In the genomic region with DNA sequence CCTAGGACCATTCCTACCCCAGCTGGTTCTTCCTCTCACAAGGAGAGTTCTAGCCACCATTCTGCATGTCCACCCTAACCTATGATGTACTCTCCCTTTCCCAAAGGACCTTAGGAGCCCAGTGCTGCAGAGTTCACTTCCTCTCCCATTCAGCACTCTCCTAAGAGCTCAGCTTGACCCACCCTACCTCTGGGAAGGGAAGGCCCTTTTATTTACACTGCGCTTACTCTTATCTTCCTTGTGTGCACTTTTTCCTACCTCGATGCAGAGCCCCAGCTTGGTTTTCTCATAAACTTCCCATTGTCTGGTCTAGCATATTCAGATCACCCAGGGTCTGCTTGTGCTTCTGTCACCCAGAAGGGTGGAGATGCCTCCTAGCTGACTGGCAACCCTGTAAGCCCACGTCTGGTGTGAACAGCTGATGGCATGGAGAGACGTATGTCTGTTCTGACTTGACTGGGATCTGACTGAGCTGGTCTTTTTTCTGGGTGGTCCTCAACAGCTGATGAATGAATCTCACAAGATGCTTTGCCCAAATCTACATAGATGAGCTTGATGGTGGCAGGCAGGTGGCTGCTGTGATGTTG, we compare ENCODE assay signal across 20 mouse cellular contexts. TPM values are rescaled to one million over a fixed set of nuclear protein-coding genes. Genes with fewer than 3 reads are reported as not detected.
DNase-seq lines count a peak whose midpoint lies in the region; ATAC-seq and TF ChIP-seq lines count a peak whose summit lies in the region.
"Had no signal": no experiment of that assay in that cellular context is flagged by ENCODE, and none has a peak within 500 bp of the region (broad histone marks: within the 10 kb centered on the region; RNA-seq: fewer than 3 reads in every experiment).

No protein-coding gene starts in this region.

- peak; percentile 80 for ATAC-seq in intestine, embryonic 15.5 days
- ATAC-seq in liver, embryonic 16.5 days (ENCODE audit: low read depth) = peak; percentile 55
- ATAC-seq in hindbrain, embryonic 16.5 days = no peak
- ATAC-seq: forebrain, embryonic 13.5 days had no signal

- H3K4me1 ChIP-seq in bone marrow, adult 2 months (ENCODE audit: control insufficient read depth, insufficient read depth, low read length) = peaks cover 18% of the 10 kb centered on the region
- H3K4me1 ChIP-seq in intestine, embryonic 15.5 days (replicated peaks) = no peaks in the 10 kb centered on the region
- H3K4me1 ChIP-seq in liver, embryonic 16.5 days (ENCODE audit: control insufficient read depth, low read depth, low read length) = peaks cover 46% of the 10 kb centered on the region
- H3K4me1 ChIP-seq in hindbrain, embryonic 16.5 days (ENCODE audit: control insufficient read depth, insufficient read depth, low read depth, low read length) = no peaks in the 10 kb centered on the region
- H3K4me1 ChIP-seq: forebrain, embryonic 13.5 days; hindbrain, embryonic 10.5 days; midbrain, embryonic 10.5 days; neural tube, embryonic 12.5 days had no signal

- TF ChIP-seq POLR2A in bone marrow, adult 2 months (IDR thresholded peaks at IDR 0.05; ENCODE audit: borderline replicate concordance, control insufficient read depth, low read depth, low read length) = no peak

- 49% methylated on average over 4 of the region's 4 CpGs for WGBS in bone marrow, adult 2 months
- 49% methylated on average over 4 of the region's 4 CpGs for WGBS in intestine, embryonic 15.5 days
- 30% methylated on average over 4 of the region's 4 CpGs for WGBS in liver, embryonic 16.5 days (ENCODE audit: insufficient replicate concordance)
- WGBS in hindbrain, embryonic 16.5 days = 85% methylated on average over 4 of the region's 4 CpGs

- H3K27ac ChIP-seq in left cerebral cortex, adult 2 months = 0 out of 2 replicates have a peak overlapping the region, but pooled peaks have one; percentile 6
- peak overlapping the region; percentile 4; the same call in 1 of the 2 replicates for H3K27ac ChIP-seq in bone marrow, adult 2 months (ENCODE audit: control insufficient read depth, insufficient read depth, low read depth, low read length, poor library complexity)
- no peak overlapping the region for H3K27ac ChIP-seq in intestine, embryonic 15.5 days
- H3K27ac ChIP-seq in liver, embryonic 16.5 days (ENCODE audit: low read length) = peak overlapping the region; percentile 86
- no peak overlapping the region for H3K27ac ChIP-seq in hindbrain, embryonic 16.5 days (ENCODE audit: low read depth, low read length)
- H3K27ac ChIP-seq: forebrain, embryonic 13.5 days; heart, embryonic 15.5 days; hindbrain, embryonic 10.5 days; midbrain, embryonic 10.5 days; neural tube, embryonic 12.5 days had no signal

- H3K36me3 ChIP-seq in intestine, embryonic 15.5 days = no peaks in the 10 kb centered on the region
- H3K36me3 ChIP-seq in liver, embryonic 16.5 days (ENCODE audit: control insufficient read depth, insufficient read depth) = no peaks in the 10 kb centered on the region
- H3K36me3 ChIP-seq in hindbrain, embryonic 16.5 days (ENCODE audit: control insufficient read depth, insufficient read depth, low read length) = no peaks in the 10 kb centered on the region
- H3K36me3 ChIP-seq: heart, embryonic 15.5 days; hindbrain, embryonic 10.5 days; midbrain, embryonic 10.5 days; neural tube, embryonic 12.5 days had no signal

- H3K4me3 ChIP-seq in left cerebral cortex, adult 2 months = no peak overlapping the region
- H3K4me3 ChIP-seq in bone marrow, adult 2 months (replicated peaks; ENCODE audit: control insufficient read depth, low read depth, low read length) = no peak overlapping the region
- no peak overlapping the region for H3K4me3 ChIP-seq in intestine, embryonic 15.5 days (replicated peaks)
- no peak overlapping the region for H3K4me3 ChIP-seq in liver, embryonic 16.5 days (ENCODE audit: low read depth, low read length)
- no peak overlapping the region for H3K4me3 ChIP-seq in hindbrain, embryonic 16.5 days (ENCODE audit: low read length)
- H3K4me3 ChIP-seq: forebrain, embryonic 13.5 days; heart, embryonic 15.5 days; hindbrain, embryonic 10.5 days; midbrain, embryonic 10.5 days; neural tube, embryonic 12.5 days had no signal

- H3K4me2 ChIP-seq in intestine, embryonic 15.5 days (replicated peaks) = no peak overlapping the region
- H3K4me2 ChIP-seq in liver, embryonic 16.5 days (ENCODE audit: low read depth, low read length) = no peak overlapping the region
- H3K4me2 ChIP-seq in hindbrain, embryonic 16.5 days (ENCODE audit: low read length) = no peak overlapping the region
- H3K4me2 ChIP-seq: forebrain, embryonic 13.5 days; heart, embryonic 15.5 days; neural tube, embryonic 12.5 days had no signal

- no peak for DNase-seq in left cerebral cortex, adult 2 months (ENCODE audit: extremely low spot score in 1 of 2, low spot score in 2 of 2)
- DNase-seq in left cerebral cortex, adult 11 months (ENCODE audit: low spot score) = no peak
- DNase-seq in right cerebral cortex, adult 2 months (ENCODE audit: low spot score in 2 of 2) = no peak
- DNase-seq: cerebellum, adult 11-12 months; cerebellum, postnatal 25 days; gastrocnemius, postnatal 25 days; kidney, postnatal 14 days; layer of hippocampus, adult 9-11 months; lung, postnatal 10 days; thymus, adult 18-20 months had no signal

- TF ChIP-seq CTCF in left cerebral cortex, adult 2 months (IDR thresholded peaks at IDR 0.05) = no peak
- no peak for TF ChIP-seq CTCF in bone marrow, adult 2 months (IDR thresholded peaks at IDR 0.05; ENCODE audit: control insufficient read depth, insufficient read depth, low read length)

- no peaks in the 10 kb centered on the region for H3K9me3 ChIP-seq in intestine, embryonic 15.5 days
- H3K9me3 ChIP-seq in liver, embryonic 16.5 days (replicated peaks; ENCODE audit: control insufficient read depth, low read length) = no peaks in the 10 kb centered on the region
- no peaks in the 10 kb centered on the region for H3K9me3 ChIP-seq in hindbrain, embryonic 16.5 days (ENCODE audit: control insufficient read depth, low read length)
- H3K9me3 ChIP-seq: forebrain, embryonic 13.5 days; G1E; heart, embryonic 15.5 days; hindbrain, embryonic 10.5 days; midbrain, embryonic 10.5 days; neural tube, embryonic 12.5 days had no signal

- no peak overlapping the region for H3K9ac ChIP-seq in intestine, embryonic 15.5 days
- no peak overlapping the region for H3K9ac ChIP-seq in liver, embryonic 16.5 days (ENCODE audit: low read depth, low read length)
- no peak overlapping the region for H3K9ac ChIP-seq in hindbrain, embryonic 16.5 days (ENCODE audit: low read depth, low read length)
- H3K9ac ChIP-seq: forebrain, embryonic 13.5 days; heart, embryonic 15.5 days; neural tube, embryonic 12.5 days had no signal

- H3K27me3 ChIP-seq in intestine, embryonic 15.5 days (replicated peaks) = no peaks in the 10 kb centered on the region
- H3K27me3 ChIP-seq in liver, embryonic 16.5 days (ENCODE audit: control insufficient read depth, insufficient read depth, low read depth, low read length) = no peaks in the 10 kb centered on the region
- no peaks in the 10 kb centered on the region for H3K27me3 ChIP-seq in hindbrain, embryonic 16.5 days (replicated peaks; ENCODE audit: control insufficient read depth, insufficient read depth, low read length)
- H3K27me3 ChIP-seq: forebrain, embryonic 13.5 days; heart, embryonic 15.5 days; neural tube, embryonic 12.5 days had no signal

- intact Hi-C loops in left cerebral cortex, adult 2 months (cut with DNase I) = no loop called here

RNA-seq across cellular contexts. Expression of a gene that starts 29.2 kb away (rescaled TPM):
- total RNA-seq in left cerebral cortex, adult 2 months (2021) = 10 to 100 TPM; 16.7 to 20.1 TPM
- polyA plus RNA-seq in bone marrow, adult 2 months (2011; ENCODE audit: insufficient read depth, insufficient read length, low replicate concordance, missing spikeins) = 47.2 and 80.4 TPM in 2 replicates
- polyA plus RNA-seq in intestine, embryonic 15.5 days (2015; fragmentation: Nextera tagmentation; extraction: Ambion mirVana) = 4.0 and 4.3 TPM in 2 replicates
- 12.6 and 14.2 TPM in 2 replicates for polyA plus RNA-seq in liver, embryonic 16.5 days (2015; fragmentation: Nextera tagmentation; extraction: Ambion mirVana)
- polyA plus RNA-seq in hindbrain, embryonic 16.5 days (2015; fragmentation: Nextera tagmentation; extraction: Ambion mirVana) = 3.2 and 3.7 TPM in 2 replicates

Comparison
In these comparisons a context has a peak if more than half of its experiments do, and no peak if none do; other contexts are left out.
1. H3K27ac ChIP-seq: peak in left cerebral cortex, adult 2 months (single experiment), bone marrow, adult 2 months (single experiment) and liver, embryonic 16.5 days (single experiment); none in intestine, embryonic 15.5 days (single experiment) and hindbrain, embryonic 16.5 days (single experiment).